Mouse (Mus musculus) intestine, postnatal 0 days (tissue): ENCODE measurements around the gene Acoxl. TPM values are rescaled to one million over a fixed set of nuclear protein-coding genes. Genes with fewer than 3 reads are reported as not detected.

Experiments used
- ATAC-seq: fragments of 200-750 bp; cut with Nextera tagmentation; 2 replicates; pipeline ENCODE4 v1.8.0; 2017; ENCODE audit warnings: mild to moderate bottlenecking, moderate TSS enrichment, moderate library complexity
- H3K27ac ChIP-seq: fragments of 300-500 bp; sonication (generic); 2 replicates; pipeline ENCODE4 v1.5.1; 2014; ENCODE audit warnings: mild to moderate bottlenecking, low read depth, low read length, moderate library complexity
- H3K27me3 ChIP-seq: fragments of 300-500 bp; sonication (generic); replicated peaks from 2 replicates; pipeline ENCODE4 v1.6.1; 2014; ENCODE audit warnings: low read length, mixed read lengths; ENCODE audit not compliant: control insufficient read depth, insufficient read depth
- H3K36me3 ChIP-seq: fragments of 300-500 bp; sonication (generic); 2 replicates; pipeline ENCODE4 v1.6.1; 2014; ENCODE audit warnings: mild to moderate bottlenecking, moderate library complexity; ENCODE audit not compliant: control insufficient read depth, insufficient read depth
- H3K4me1 ChIP-seq: fragments of 300-500 bp; sonication (generic); replicated peaks from 2 replicates; pipeline ENCODE4 v1.6.1; 2014; ENCODE audit warnings: antibody characterized with exemption, low read length, mixed read lengths; ENCODE audit not compliant: control insufficient read depth, insufficient read depth
- H3K4me2 ChIP-seq: fragments of 300-500 bp; sonication (generic); replicated peaks from 2 replicates; pipeline ENCODE4 v1.6.1; 2014; ENCODE audit warnings: low read depth, mild to moderate bottlenecking, moderate library complexity
- H3K4me3 ChIP-seq: fragments of 300-500 bp; sonication (generic); 2 replicates; pipeline ENCODE4 v1.5.1; 2014; ENCODE audit warnings: low read depth, low read length
- H3K9ac ChIP-seq: fragments of 300-500 bp; sonication (generic); 2 replicates; pipeline ENCODE4 v1.6.1; 2014; ENCODE audit warnings: mild to moderate bottlenecking, low read depth, low read length
- H3K9me3 ChIP-seq: fragments of 300-500 bp; sonication (generic); 2 replicates; pipeline ENCODE4 v1.6.1; 2016; ENCODE audit warnings: mixed run types; ENCODE audit not compliant: control insufficient read depth
- CTCF ChIP-seq: sonication (generic); IDR thresholded peaks from 2 replicates; pipeline ENCODE4 v1.5.1; 2016; ENCODE audit warnings: low read depth, mild to moderate bottlenecking, control low read depth, antibody characterized with exemption, moderate library complexity
- WGBS: fragments of 180-500 bp; shearing (Covaris S2); extraction: QIAGEN DNeasy Blood & Tissue Kit; methylation state at CpG from one replicate; pipeline ENCODE4 v1.1.7; 2014; 5-methylcytosine and 5-hydroxymethylcytosine counted together
- polyA plus RNA-seq: library from polyadenylated mRNA; unstranded; fragments of >200 nt; fragmentation: Nextera tagmentation; extraction: Ambion mirVana; gene quantifications from 2 replicates; pipeline ENCODE4 v1.2.1, GENCODE M21; 2015

Gene Acoxl
- polyA plus RNA-seq, 1 experiment from 2014 or later = 0.25 TPM

DNA sequence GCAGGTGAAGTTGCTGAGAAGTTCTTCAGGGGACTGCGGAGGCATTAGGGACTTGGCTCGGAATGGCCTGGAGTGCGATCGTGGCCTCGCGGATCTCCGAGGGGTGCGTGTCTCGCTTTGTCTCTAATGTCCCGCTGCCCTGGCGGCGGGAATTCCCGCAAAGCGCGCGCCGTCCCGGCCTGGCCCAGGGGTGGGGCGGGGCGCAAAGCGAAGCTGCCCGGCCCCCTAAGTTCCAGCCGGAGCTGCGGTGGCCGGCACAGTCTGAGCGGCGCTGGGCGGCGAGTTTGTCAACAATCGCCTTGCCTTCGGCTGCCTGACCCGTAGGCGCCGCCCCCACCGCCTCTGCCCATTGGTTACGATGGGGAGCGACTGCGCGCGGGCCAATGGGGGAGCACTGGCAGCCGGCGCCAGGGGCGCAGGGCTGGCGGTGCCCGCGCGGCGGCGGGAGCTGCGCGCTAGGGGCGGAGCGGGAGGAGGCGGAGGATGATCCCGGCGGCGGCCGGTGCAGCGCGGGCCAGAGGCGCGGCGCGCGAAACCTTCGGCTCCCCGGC lies 288.5 kb downstream of the Acoxl start:
- WGBS = under 1% methylated on average over 65 of the region's 67 CpGs
- ATAC-seq = peak; percentile 89
- TF ChIP-seq CTCF = peak; percentile 47; the same call in 1 of the 2 replicates
- Histone ChIP-seq H3K9ac (peak overlapping the region; percentile 67), H3K27ac (peak overlapping the region; percentile 93), H3K4me2 (peak overlapping the region; percentile 100), H3K4me3 (peak overlapping the region; percentile 73), H3K4me1 (peaks cover 17% of the 10 kb centered on the region), H3K36me3 (peaks cover 17% of the 10 kb centered on the region), H3K27me3 (peaks cover 15% of the 10 kb centered on the region; the same call in 1 of the 2 replicates), H3K9me3 (no peaks in the 10 kb centered on the region)

DNA sequence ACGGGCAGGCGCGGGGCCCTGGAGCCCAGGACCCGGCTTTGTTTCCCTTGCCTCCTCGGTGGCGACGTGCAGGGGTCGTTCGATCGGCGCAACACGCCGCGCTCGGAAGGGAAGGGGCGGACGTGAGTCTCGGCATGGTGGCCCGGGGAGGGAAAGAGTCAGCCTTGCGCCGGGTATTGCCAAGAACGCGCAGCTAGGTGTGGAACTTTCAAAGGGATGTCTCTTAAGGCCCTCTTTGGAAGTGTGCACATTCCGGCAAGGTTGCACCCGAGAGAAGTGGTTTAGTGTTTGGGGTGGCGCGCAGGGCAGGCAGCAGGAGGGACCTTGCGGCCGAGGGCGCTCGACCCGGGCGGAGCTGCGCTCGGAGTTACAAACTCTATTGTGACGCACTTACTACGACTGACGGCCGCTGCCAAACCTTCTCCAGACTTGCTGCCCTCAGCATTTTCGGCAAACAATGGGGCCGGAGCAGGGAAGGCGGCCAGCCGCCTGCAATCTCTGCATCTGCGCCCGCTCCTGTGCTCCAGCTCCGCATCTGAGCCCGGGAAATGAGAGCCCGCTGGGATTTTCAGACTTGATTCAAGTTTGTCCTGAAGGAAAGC lies 289.1 kb downstream of the Acoxl start:
- ATAC-seq = peak; percentile 41
- Histone ChIP-seq H3K4me3 (peak overlapping the region; percentile 73), H3K36me3 (peaks cover 19% of the 10 kb centered on the region), H3K9me3 (no peaks in the 10 kb centered on the region), H3K4me2 (peak overlapping the region; percentile 100), H3K9ac (peak overlapping the region; percentile 67), H3K27ac (peak overlapping the region; percentile 93), H3K27me3 (peaks cover 15% of the 10 kb centered on the region; the same call in 1 of the 2 replicates), H3K4me1 (peaks cover 14% of the 10 kb centered on the region)
- under 1% methylated on average over 48 of the region's 48 CpGs for WGBS
- no peak for TF ChIP-seq CTCF

DNA sequence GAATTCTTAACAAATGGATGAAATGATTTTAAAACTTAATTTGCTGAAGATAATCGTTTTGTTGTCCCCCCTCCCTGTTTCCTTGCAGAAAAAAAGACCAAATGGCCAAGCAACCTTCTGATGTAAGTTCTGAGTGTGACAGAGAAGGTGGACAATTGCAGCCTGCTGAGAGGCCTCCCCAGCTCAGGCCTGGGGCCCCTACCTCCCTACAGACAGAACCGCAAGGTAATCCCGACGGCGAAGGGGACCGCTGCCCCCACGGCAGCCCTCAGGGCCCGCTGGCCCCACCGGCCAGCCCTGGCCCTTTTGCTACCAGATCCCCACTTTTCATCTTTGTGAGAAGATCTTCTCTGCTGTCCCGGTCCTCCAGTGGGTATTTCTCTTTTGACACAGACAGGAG lies 289.9 kb downstream of the Acoxl start:
- H3K4me3 ChIP-seq = peak overlapping the region; percentile 73
- 40% methylated on average over 10 of the region's 10 CpGs for WGBS
- no peak overlapping the region for H3K9ac ChIP-seq
- TF ChIP-seq CTCF = no peak
- no peaks in the 10 kb centered on the region for H3K9me3 ChIP-seq
- peaks cover 7% of the 10 kb centered on the region; the same call in 1 of the 2 replicates for H3K4me1 ChIP-seq
- no peak for ATAC-seq
- H3K4me2 ChIP-seq = peak overlapping the region; percentile 100
- H3K27me3 ChIP-seq = 0 out of 2 replicates have a peak, but pooled peaks cover 15% of the 10 kb centered on the region
- H3K36me3 ChIP-seq = peaks cover 22% of the 10 kb centered on the region
- H3K27ac ChIP-seq = 0 out of 2 replicates have a peak overlapping the region, but pooled peaks have one; percentile 93

DNA sequence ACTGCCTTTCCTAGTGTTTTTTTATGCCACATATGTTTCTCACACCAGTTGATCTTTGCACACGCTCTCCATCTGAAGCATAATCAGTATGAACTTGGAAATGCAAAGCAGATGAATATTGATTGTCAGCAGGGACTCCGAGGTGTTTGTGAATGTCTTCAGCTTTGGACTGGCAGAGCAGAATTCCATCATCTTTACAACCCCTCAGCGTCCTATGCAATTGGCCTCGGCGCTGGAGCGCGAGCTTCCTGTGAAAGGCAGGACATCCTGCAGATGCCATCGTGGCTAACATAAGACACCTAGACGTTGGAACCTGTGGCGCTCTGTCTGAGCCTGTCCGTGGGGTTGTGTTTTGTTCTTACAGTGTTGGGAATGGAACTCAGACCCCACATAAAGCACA lies 292.8 kb downstream of the Acoxl start:
- Histone ChIP-seq H3K27me3 (no peaks in the 10 kb centered on the region), H3K4me2 (no peak overlapping the region), H3K4me3 (no peak overlapping the region), H3K9me3 (no peaks in the 10 kb centered on the region), H3K4me1 (no peaks in the 10 kb centered on the region; the same call in 1 of the 2 replicates), H3K27ac (no peak overlapping the region), H3K9ac (no peak overlapping the region), H3K36me3 (peaks cover 35% of the 10 kb centered on the region)
- WGBS = 88% methylated on average over 11 of the region's 11 CpGs
- no peak for TF ChIP-seq CTCF
- no peak for ATAC-seq

DNA sequence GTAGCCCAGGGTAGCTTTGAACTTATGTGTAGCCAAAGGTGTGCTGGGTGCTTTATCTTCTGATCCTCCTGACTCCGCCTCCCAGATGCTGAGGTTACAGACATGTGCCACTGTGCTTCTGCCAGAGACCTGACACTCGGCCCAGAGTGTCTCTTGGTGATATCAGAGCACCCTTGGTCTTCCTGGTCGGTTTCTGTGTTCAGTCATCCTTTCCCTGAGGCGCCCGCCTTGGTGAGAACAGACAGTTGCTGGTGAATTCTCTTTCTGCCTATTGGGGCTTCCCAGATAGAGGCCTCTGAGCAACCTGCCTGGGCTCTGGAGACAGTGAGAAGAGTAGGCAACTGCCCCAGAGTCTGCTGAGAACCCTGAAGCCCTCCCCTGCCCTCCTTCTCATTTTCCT lies 294.0 kb downstream of the Acoxl start:
- peaks cover 35% of the 10 kb centered on the region for H3K36me3 ChIP-seq
- no peak for TF ChIP-seq CTCF
- H3K9me3 ChIP-seq = no peaks in the 10 kb centered on the region
- no peaks in the 10 kb centered on the region for H3K27me3 ChIP-seq
- no peak overlapping the region for H3K4me2 ChIP-seq
- WGBS = 88% methylated on average over 5 of the region's 5 CpGs
- no peaks in the 10 kb centered on the region; the same call in 1 of the 2 replicates for H3K4me1 ChIP-seq
- no peak for ATAC-seq
- no peak overlapping the region for H3K27ac ChIP-seq
- H3K4me3 ChIP-seq = no peak overlapping the region
- no peak overlapping the region for H3K9ac ChIP-seq

DNA sequence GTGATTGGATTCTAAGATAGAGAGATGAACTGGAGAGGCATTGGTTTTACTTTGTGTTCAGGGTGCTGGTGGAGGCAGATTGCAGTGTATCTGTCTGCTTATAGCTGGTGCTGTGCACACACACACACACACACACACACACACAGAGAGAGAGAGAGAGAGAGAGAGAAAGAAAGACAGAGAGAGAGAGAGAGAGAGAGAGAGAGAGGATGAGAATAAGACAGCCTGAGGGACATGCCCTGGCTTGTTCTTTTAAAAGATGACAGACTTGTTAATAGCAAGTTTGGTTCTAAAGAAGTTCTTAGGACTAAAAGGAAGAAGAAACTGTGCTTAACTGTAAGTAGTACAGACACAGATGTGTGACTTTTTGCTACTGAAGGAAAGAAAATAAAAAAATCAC lies 295.2 kb downstream of the Acoxl start:
- no peak for TF ChIP-seq CTCF
- Histone ChIP-seq H3K36me3 (peaks cover 35% of the 10 kb centered on the region), H3K9me3 (no peaks in the 10 kb centered on the region), H3K4me1 (no peaks in the 10 kb centered on the region; the same call in 1 of the 2 replicates), H3K4me2 (no peak overlapping the region), H3K9ac (no peak overlapping the region), H3K27ac (no peak overlapping the region), H3K4me3 (no peak overlapping the region), H3K27me3 (no peaks in the 10 kb centered on the region)
- no peak for ATAC-seq
